Mouse (Mus musculus) ZHBTc4 (cell line): ENCODE measurements at regions not wholly inside any gene's neighbourhood (a gene's known extent, or its start where the extent isn't known, plus 50 kb on each side); places are given as distances from the start of the nearest gene placed in this dataset.

Source experiments
- DNase-seq: peaks from one replicate; pipeline ENCODE4 v3.0.0-alpha.2; 2011; ENCODE audit warnings: low read depth, low spot score

DNA sequence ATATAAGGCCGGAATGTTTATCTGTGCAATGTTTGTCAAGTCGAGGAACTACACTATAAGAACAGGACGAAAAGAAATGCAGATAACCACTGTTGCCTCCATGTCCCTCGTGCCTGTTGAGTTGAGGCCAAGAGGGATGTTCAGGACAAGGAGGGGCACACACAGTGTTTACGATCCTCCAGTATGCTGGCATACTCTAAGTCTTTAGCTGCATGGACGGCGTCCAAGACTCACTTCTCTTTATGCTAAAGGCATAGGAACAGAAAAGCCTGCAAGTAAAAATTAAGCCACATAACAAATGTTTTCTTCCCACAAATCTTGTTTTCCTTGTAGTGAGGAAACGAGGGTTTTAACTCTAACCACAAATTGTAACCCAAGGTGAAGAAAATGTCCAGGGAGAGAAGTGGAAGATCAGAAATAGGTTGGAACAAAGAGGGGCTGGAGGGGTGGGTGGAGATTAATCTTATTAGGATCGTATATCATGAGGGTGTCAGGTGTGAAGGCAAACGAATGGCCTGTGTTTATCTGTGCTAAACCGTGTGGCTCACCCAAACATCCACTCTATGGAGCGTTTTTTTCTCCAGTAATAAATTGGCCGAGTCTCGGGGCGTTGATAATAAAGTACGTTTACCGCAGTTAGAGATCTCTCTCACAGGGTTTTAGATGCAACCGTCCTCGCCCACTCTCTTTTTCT, 521.8 kb downstream of the Nr2f2 start:
- DNase-seq, result no peak

GRCm38 (mm10) chr7:69837379-69837778, 529.2 kb downstream of the Nr2f2 start:
- DNase-seq, result no peak

DNA sequence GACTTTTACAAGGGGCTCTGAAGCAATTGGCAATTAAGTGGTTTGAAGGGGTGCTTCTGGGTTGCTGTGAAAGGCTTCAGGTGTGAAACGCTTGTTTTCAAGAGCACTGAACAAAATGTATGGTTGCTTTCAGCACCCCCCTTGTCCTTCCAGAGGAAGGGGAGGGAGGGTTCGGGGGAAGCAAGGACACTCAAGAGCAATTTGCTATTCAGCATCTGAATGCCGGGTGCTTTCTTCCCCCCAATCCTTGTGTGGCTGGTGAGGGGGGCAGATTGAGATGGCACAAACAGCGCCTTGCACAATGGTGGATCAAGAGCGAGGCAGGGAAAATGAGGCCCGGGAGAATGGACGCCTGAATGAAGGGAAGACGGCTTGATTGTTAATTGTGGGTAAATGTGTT, 539.3 kb downstream of the Nr2f2 start:
- no peak for DNase-seq

DNA sequence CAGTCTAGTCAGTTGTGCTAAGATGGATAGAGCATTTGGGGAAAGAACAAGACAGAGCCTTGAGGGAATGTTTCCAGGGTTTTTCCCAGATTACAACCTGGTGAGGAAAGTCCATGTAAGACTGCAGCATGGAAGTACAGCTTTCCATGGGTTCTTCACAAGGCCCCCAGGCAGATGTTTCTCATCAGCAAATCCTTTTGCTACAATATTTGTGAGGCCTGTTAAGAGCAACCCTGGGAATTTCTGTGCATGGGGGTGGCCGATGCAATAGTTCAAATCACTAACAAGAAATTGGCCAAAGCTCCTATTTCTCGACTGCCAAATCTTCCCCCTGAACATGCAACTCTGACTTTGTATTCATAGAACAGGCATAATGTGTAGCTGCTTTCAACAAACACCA, 546.0 kb downstream of the Nr2f2 start:
- DNase-seq, result no peak

DNA sequence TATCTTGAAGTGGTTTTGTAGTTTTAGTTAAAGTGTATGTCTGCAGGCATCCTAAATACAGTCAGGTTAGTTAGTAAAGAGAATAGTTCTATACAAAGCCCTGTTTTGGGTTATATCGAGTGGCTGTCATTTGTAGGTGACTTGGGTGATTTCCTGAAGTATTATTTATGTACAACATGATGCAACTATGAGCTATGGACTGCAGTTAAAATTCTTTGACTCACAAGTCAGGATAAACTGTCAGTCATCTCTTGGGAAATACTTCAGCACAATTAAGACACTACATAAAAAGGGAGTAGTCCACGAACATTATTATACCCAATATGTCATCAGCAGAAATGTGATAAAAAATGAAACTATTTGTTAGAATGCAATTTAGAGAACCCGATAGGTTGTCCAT, 554.2 kb downstream of the Nr2f2 start:
- DNase-seq, result no peak

GRCm38 (mm10) chr7:69810873-69811272, 555.7 kb downstream of the Nr2f2 start:
- peak; percentile 9 for DNase-seq

DNA sequence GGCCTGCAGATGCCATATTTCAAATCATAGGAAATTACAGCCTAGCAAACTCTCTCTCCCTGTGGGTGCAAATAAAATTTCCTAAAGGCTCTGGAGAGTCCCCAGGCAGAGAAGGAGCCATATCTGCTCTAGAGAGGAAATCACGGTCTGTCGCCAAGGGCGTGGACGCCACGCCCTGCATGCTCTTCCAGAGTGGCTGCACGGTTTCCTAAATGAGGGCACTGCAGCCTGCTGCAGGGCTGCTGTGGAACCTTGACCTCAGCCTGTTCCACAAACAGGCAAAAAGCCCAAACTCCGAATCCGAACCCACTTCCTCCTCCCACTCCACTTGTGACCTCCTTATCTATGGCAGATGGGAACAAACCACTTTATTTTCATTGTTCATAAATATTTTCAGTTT, 559.3 kb downstream of the Nr2f2 start:
- DNase-seq, result peak; percentile 6

DNA sequence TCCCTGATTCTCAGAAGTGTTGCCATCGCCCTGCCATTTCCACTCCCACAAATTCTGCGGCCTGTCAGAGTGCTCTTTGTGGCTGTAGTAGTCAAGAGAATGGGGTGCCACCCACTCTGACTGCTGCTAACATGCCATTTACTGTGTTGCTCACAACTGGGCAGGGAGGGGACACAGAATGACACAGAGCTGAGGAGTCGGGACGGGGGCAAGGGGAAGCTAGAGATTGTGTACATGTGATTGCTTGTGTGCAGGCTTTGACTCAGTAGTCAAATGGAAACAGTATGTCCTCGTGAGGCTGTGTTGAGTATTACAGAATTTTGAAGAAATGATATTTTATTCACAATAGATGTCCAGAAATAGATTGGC, 595.6 kb downstream of the Nr2f2 start:
- no peak for DNase-seq

DNA sequence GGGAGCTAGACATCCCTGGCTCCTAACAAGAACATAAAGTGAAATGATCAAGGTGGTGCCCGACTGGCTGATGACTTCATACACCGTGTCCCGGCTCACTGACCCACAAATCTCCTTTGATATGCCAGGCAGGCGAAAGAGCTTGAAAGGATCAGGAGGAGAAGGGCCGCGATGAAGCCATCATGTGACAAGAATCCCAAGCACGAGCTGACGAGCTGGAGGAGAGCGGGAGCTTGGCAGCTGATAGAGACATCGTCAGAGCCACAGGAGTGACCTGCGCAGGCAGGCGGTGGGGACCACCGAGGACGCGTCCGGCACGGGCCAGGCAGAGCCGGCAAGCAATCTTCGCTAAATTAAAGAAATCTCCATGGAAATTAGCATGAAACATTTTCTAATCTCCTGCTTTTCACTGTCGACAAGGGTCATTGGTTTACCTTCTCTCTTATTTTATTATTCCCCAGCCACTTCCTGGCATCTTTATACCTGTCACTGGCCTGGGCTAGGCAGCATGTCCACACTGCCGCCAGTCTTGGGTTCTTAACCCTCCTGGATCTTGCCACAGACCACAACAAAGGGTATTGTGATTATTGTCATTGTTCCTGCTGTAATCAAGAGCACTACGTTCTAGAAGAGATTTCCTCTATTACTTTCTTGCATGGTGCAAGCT, 596.1 kb downstream of the Nr2f2 start:
- DNase-seq, result peak; percentile 1

DNA sequence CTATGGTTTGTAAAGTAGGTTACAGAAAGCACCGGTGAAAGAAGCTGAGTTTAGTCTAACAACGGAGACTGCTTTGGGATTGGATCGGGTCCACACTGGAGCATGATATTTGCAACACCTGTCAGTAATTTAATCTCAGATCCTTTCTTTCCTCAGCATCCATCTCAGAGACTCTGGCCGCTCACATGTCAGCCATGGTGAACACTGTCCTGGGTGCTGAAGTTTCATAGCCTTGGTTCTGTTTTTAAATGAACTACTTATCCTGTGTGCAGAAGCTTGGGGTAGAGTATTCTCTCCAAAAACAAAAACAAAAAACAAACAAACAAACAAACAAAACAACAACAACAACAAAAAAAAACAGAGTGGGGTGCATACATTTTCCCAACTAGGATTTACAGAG, 600.1 kb downstream of the Nr2f2 start:
- peak; percentile 6 for DNase-seq

GRCm38 (mm10) chr7:69740495-69740894, 626.0 kb downstream of the Nr2f2 start:
- DNase-seq, result no peak

DNA sequence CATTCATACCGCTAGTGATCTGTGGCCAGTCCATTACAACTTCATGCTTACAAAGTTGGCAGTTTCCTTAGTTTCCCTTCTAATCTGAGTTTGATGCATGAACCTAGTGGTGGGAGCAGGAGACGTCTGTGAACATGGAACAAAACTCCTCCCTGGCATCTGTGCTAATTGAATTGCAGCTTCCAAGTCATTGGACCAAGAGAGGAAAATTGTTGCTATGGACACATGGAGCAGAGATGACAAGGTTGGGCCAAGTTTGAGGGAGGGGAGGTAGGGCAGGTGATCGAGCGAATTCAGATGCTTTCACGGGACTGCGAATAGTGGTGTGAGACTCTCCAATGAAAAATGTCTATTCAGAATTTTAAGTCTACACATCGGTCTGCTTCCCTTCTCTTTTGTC, 627.5 kb downstream of the Nr2f2 start:
- DNase-seq, result no peak

- no peak for DNase-seq
These were observed 651.5 kb downstream of the Nr2f2 start for GRCm38 (mm10) chr7:69715081-69715480.

DNA sequence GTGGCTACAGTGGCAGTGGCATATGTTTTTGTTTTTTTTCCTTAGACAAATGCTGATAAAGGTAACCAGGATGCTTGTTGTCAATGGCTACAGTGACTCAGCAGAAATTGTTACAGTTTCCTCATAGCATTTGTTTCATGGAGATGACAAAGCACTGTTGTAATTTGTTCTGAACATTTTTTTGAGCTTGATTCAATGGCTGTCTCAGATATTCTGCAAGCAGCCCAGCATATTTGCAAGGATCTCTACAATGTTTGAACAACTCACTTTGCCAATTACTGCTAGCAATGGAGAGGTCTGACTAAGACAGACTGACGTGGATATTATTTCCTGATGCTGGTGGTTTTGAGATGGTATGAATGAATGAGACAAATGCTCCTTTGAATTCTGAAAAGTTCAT, 696.3 kb downstream of the Nr2f2 start:
- DNase-seq, result no peak

- no peak for DNase-seq
These were observed 711.0 kb downstream of the Nr2f2 start for GRCm38 (mm10) chr7:69655583-69655982.

GRCm38 (mm10) chr7:69645449-69645848, 721.1 kb downstream of the Nr2f2 start:
- DNase-seq, result no peak

GRCm38 (mm10) chr7:69641652-69642051, 724.9 kb downstream of the Nr2f2 start:
- no peak for DNase-seq

GRCm38 (mm10) chr7:69599866-69600265, 766.7 kb downstream of the Nr2f2 start:
- no peak for DNase-seq

DNA sequence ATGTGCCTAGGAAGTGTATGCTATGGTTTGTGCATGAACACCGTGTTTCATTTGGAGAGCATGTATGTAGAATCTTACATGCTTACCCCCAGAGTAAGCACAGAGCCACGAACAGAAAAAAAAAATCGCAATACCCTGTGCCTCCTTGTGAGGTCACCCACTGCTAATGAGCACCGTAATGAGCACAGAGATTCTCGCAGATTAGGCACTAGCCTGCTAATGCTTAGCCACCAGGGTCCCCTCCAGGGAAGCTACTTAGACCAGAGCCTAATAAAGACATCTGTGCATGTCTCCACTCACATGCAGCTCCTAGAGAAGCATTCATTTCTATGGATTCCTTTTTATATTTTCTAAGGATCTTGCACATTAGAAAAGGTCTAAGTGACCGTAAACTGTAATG, 780.8 kb downstream of the Nr2f2 start:
- peak; percentile 4 for DNase-seq

DNA sequence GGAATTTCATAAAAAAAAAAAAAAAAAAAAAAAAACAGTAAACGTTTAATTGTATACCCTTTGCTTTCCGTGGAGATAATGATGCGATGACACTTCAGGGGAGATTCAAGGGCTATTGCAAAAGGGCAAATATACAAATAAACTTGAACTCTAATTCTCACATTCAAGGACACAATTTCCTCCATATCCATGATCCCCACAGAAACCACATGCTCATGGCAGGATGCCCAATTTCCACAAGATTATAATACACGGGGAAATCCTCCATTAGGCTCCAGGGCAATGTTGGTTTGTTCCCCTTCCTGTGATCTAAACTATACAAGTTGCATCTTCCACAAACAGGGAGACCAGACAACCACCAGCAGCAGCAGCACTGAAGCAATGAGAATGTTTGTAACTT, 781.4 kb downstream of the Nr2f2 start:
- no peak for DNase-seq

GRCm38 (mm10) chr7:69584516-69584915, 782.0 kb downstream of the Nr2f2 start:
- no peak for DNase-seq

- peak; percentile 53 for DNase-seq
These were observed 782.6 kb downstream of the Nr2f2 start for GRCm38 (mm10) chr7:69583901-69584300.

DNA sequence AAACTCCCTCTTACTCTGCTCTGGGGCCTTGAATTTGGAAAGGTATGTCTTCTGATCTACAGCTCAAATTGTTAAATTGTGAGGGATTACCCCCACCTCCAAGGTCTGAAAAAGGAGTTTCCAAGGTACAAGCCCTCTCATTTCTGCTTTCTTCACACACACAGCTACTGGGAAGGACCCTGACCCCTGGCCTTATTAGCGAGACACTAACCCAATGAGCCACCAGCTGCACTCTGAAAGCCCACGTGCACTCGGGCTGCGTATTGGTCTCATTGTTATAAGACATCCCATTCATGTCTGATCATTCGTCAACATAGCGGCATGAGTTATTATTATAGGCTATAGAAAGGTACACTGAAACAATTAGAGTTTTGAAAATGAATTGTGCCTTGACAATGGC, 784.9 kb downstream of the Nr2f2 start:
- no peak for DNase-seq
